Mouse (Mus musculus): ENCODE data around the gene Ppp1r3c.
"Not testable (repeated sequence)": the region's sequence is repeated elsewhere in the genome, so short reads cannot be mapped to it uniquely, and the experiment has no call there.

Ppp1r3c gene

GRCm38 (mm10) chr19:36736537-36736936 lies at the start of gene Ppp1r3c:
Ppp1r3c (minus strand) TSS chr19:36736653.
- DNase-seq (ENCODE audit: low spot score), result peak; percentile 92

- DNase-seq (ENCODE audit: low spot score), result no peak
Measured at GRCm38 (mm10) chr19:36783179-36783578, 46.7 kb upstream of the Ppp1r3c start.

GRCm38 (mm10) chr19:36782591-36782990 lies 46.1 kb upstream of the Ppp1r3c start:
- no peak for DNase-seq (ENCODE audit: low spot score)

GRCm38 (mm10) chr19:36781996-36782395 lies 45.5 kb upstream of the Ppp1r3c start:
- no peak for DNase-seq (ENCODE audit: low spot score)

- DNase-seq (ENCODE audit: low spot score), result no peak
Measured at GRCm38 (mm10) chr19:36780375-36780774, 43.9 kb upstream of the Ppp1r3c start.

- no peak for DNase-seq (ENCODE audit: low spot score)
Measured at GRCm38 (mm10) chr19:36779765-36780164, 43.3 kb upstream of the Ppp1r3c start.

- no peak for DNase-seq (ENCODE audit: low spot score)
Measured at GRCm38 (mm10) chr19:36775531-36775930, 39.1 kb upstream of the Ppp1r3c start.

GRCm38 (mm10) chr19:36773716-36774459 lies 37.4 kb upstream of the Ppp1r3c start:
- DNase-seq (ENCODE audit: low spot score), result no peak

GRCm38 (mm10) chr19:36768084-36768483 lies 31.6 kb upstream of the Ppp1r3c start:
- no peak for DNase-seq (ENCODE audit: low spot score)

- no peak for DNase-seq (ENCODE audit: low spot score)
Measured at GRCm38 (mm10) chr19:36764451-36764850, 28.0 kb upstream of the Ppp1r3c start.

- DNase-seq (ENCODE audit: low spot score), result no peak
Measured at GRCm38 (mm10) chr19:36748996-36749395, 12.5 kb upstream of the Ppp1r3c start.

GRCm38 (mm10) chr19:36742331-36742730 lies 5.9 kb upstream of the Ppp1r3c start:
- DNase-seq (ENCODE audit: low spot score), result no peak

- DNase-seq (ENCODE audit: low spot score), result no peak
Measured at GRCm38 (mm10) chr19:36739566-36740211, 3.2 kb upstream of the Ppp1r3c start.

- DNase-seq (ENCODE audit: low spot score), result no peak
Measured at GRCm38 (mm10) chr19:36738009-36738408, 1.6 kb upstream of the Ppp1r3c start.

- DNase-seq (ENCODE audit: low spot score), result no peak
Measured at GRCm38 (mm10) chr19:36737087-36737486, 634 bp upstream of the Ppp1r3c start.

- DNase-seq (ENCODE audit: low spot score), result no peak
Measured at GRCm38 (mm10) chr19:36734308-36735038, 2.0 kb downstream of the Ppp1r3c start.

GRCm38 (mm10) chr19:36733191-36733943 lies 3.1 kb downstream of the Ppp1r3c start:
- DNase-seq (ENCODE audit: low spot score), result no peak

- DNase-seq (ENCODE audit: low spot score), result no peak
Measured at GRCm38 (mm10) chr19:36731310-36731709, 5.1 kb downstream of the Ppp1r3c start.

- not testable (repeated sequence) for DNase-seq (ENCODE audit: low spot score)
Measured at GRCm38 (mm10) chr19:36730414-36730813, 6.0 kb downstream of the Ppp1r3c start.

- no peak for DNase-seq (ENCODE audit: low spot score)
Measured at GRCm38 (mm10) chr19:36728741-36729460, 7.6 kb downstream of the Ppp1r3c start.

- DNase-seq (ENCODE audit: low spot score), result no peak
Measured at GRCm38 (mm10) chr19:36724970-36725369, 11.5 kb downstream of the Ppp1r3c start.
